Mouse (Mus musculus) stomach, embryonic 14.5 days (tissue): Measurements from ENCODE around the gene Fkbp15. TPM values are rescaled to one million over a fixed set of nuclear protein-coding genes. Genes with fewer than 3 reads are reported as not detected.
A peak's percentile ranks its signal among the peaks of the same experiment; 100 is the strongest.

Experiments
- ATAC-seq: fragments of 200-750 bp; cut with Nextera tagmentation; 2 replicates; pipeline ENCODE4 v1.8.0; 2017; ENCODE audit warnings: low read depth, moderate TSS enrichment; ENCODE audit not compliant: insufficient number of reproducible peaks, insufficient read depth, low FRiP score
- H3K27ac ChIP-seq: fragments of 300-500 bp; sonication (generic); 2 replicates; pipeline ENCODE4 v1.5.1; 2014; ENCODE audit warnings: mild to moderate bottlenecking, low read length, moderate library complexity, mixed read lengths
- H3K27me3 ChIP-seq: fragments of 300-500 bp; sonication (generic); 2 replicates; pipeline ENCODE4 v1.6.1; 2014; ENCODE audit warnings: low read length, control low read depth, mixed read lengths; ENCODE audit not compliant: control insufficient read depth, insufficient read depth
- H3K36me3 ChIP-seq: fragments of 300-500 bp; sonication (generic); 2 replicates; pipeline ENCODE4 v1.6.1; 2014; ENCODE audit warnings: mild to moderate bottlenecking, control low read depth, low read length, moderate library complexity, mixed read lengths; ENCODE audit not compliant: control insufficient read depth, insufficient read depth
- H3K4me1 ChIP-seq: fragments of 300-500 bp; sonication (generic); 2 replicates; pipeline ENCODE4 v1.6.1; 2014; ENCODE audit warnings: low read length, control low read depth, mixed read lengths; ENCODE audit not compliant: control insufficient read depth, insufficient read depth
- H3K4me2 ChIP-seq: fragments of 300-500 bp; sonication (generic); replicated peaks from 2 replicates; pipeline ENCODE4 v1.6.1; 2014; ENCODE audit warnings: low read depth, low read length, control low read depth
- H3K4me3 ChIP-seq: fragments of 300-500 bp; sonication (generic); 2 replicates; pipeline ENCODE4 v1.5.1; 2014; ENCODE audit warnings: low read depth, low read length, control low read depth
- H3K9ac ChIP-seq: fragments of 300-500 bp; sonication (generic); replicated peaks from 2 replicates; pipeline ENCODE4 v1.6.1; 2014; ENCODE audit warnings: low read depth, mild to moderate bottlenecking, control low read depth, low read length, moderate library complexity, mixed read lengths
- H3K9me3 ChIP-seq: fragments of 300-500 bp; sonication (generic); 2 replicates; pipeline ENCODE4 v1.6.1; 2016; ENCODE audit warnings: low read depth, low read length, control low read depth; ENCODE audit not compliant: control insufficient read depth
- WGBS: fragments of 180-500 bp; shearing (Covaris S2); extraction: QIAGEN DNeasy Blood & Tissue Kit; methylation state at CpG from one replicate; pipeline ENCODE4 v1.1.7; 2014; 5-methylcytosine and 5-hydroxymethylcytosine counted together
- polyA plus RNA-seq: library from polyadenylated mRNA; unstranded; fragments of >200 nt; fragmentation: Nextera tagmentation; extraction: Ambion mirVana; gene quantifications from 2 replicates; pipeline ENCODE4 v1.2.1, GENCODE M21; 2014

Gene Fkbp15
- polyA plus RNA-seq, 1 experiment from 2014 or later, result 28.6 TPM

- no peak for ATAC-seq
- H3K9ac ChIP-seq, result no peak overlapping the region
- no peak overlapping the region for H3K4me2 ChIP-seq
- H3K27me3 ChIP-seq, result no peaks in the 10 kb centered on the region
- no peak overlapping the region for H3K4me3 ChIP-seq
- 63% methylated on average over 4 of the region's 4 CpGs for WGBS
- no peaks in the 10 kb centered on the region for H3K36me3 ChIP-seq
- no peaks in the 10 kb centered on the region for H3K9me3 ChIP-seq
- no peak overlapping the region for H3K27ac ChIP-seq
- peaks cover 6% of the 10 kb centered on the region for H3K4me1 ChIP-seq
Observed at GRCm38 (mm10) chr4:62366291-62366690, 5.9 kb upstream of the Fkbp15 start.

GRCm38 (mm10) chr4:62364299-62364698 is 4.0 kb upstream of the Fkbp15 start:
- no peak overlapping the region for H3K27ac ChIP-seq
- H3K36me3 ChIP-seq, result no peaks in the 10 kb centered on the region
- no peaks in the 10 kb centered on the region for H3K9me3 ChIP-seq
- H3K4me1 ChIP-seq, result peaks cover 10% of the 10 kb centered on the region
- H3K4me2 ChIP-seq, result no peak overlapping the region
- no peak for ATAC-seq
- H3K4me3 ChIP-seq, result no peak overlapping the region
- WGBS, result 57% methylated on average over 8 of the region's 8 CpGs
- H3K9ac ChIP-seq, result no peak overlapping the region
- no peaks in the 10 kb centered on the region for H3K27me3 ChIP-seq

GRCm38 (mm10) chr4:62362437-62362836 is 2.1 kb upstream of the Fkbp15 start:
- H3K36me3 ChIP-seq, result no peaks in the 10 kb centered on the region
- no peak overlapping the region for H3K4me3 ChIP-seq
- no peak for ATAC-seq
- no peak overlapping the region for H3K4me2 ChIP-seq
- H3K9ac ChIP-seq, result no peak overlapping the region
- H3K9me3 ChIP-seq, result no peaks in the 10 kb centered on the region
- H3K27ac ChIP-seq, result no peak overlapping the region
- WGBS, result 63% methylated on average over 2 of the region's 2 CpGs
- H3K4me1 ChIP-seq, result peaks cover 13% of the 10 kb centered on the region
- no peaks in the 10 kb centered on the region for H3K27me3 ChIP-seq

GRCm38 (mm10) chr4:62361997-62362396 is 1.6 kb upstream of the Fkbp15 start:
- H3K9me3 ChIP-seq, result no peaks in the 10 kb centered on the region
- peaks cover 13% of the 10 kb centered on the region for H3K4me1 ChIP-seq
- WGBS, result 78% methylated on average over 1 of the region's 1 CpGs
- no peak for ATAC-seq
- H3K9ac ChIP-seq, result no peak overlapping the region
- no peak overlapping the region for H3K27ac ChIP-seq
- H3K4me3 ChIP-seq, result peak overlapping the region; percentile 51; the same call in 1 of the 2 replicates
- H3K27me3 ChIP-seq, result no peaks in the 10 kb centered on the region
- H3K36me3 ChIP-seq, result no peaks in the 10 kb centered on the region
- peak overlapping the region; percentile 50 for H3K4me2 ChIP-seq

GRCm38 (mm10) chr4:62361571-62361970 is 1.2 kb upstream of the Fkbp15 start:
- Histone ChIP-seq H3K9me3 (no peaks in the 10 kb centered on the region), H3K4me2 (peak overlapping the region; percentile 50), H3K9ac (peak overlapping the region; percentile 79), H3K36me3 (no peaks in the 10 kb centered on the region), H3K27ac (no peak overlapping the region), H3K4me3 (peak overlapping the region; percentile 51), H3K4me1 (peaks cover 13% of the 10 kb centered on the region), H3K27me3 (no peaks in the 10 kb centered on the region)
- no peak for ATAC-seq
- WGBS, result 38% methylated on average over 6 of the region's 6 CpGs

GRCm38 (mm10) chr4:62360805-62361455 is 582 bp upstream of the Fkbp15 start:
- H3K4me3 ChIP-seq, result peak overlapping the region; percentile 51
- WGBS, result 1% methylated on average over 22 of the region's 22 CpGs

GRCm38 (mm10) chr4:62359256-62359775 is 1.0 kb downstream of the Fkbp15 start:
- Histone ChIP-seq H3K9me3 (no peaks in the 10 kb centered on the region), H3K4me3 (peak overlapping the region; percentile 51), H3K9ac (peak overlapping the region; percentile 54), H3K36me3 (no peaks in the 10 kb centered on the region), H3K4me2 (peak overlapping the region; percentile 55), H3K27me3 (no peaks in the 10 kb centered on the region), H3K4me1 (peaks cover 11% of the 10 kb centered on the region), H3K27ac (no peak overlapping the region)
- 39% methylated on average over 7 of the region's 7 CpGs for WGBS
- ATAC-seq, result no peak

More at GRCm38 (mm10) chr4:62360805-62361455, 582 bp upstream of the Fkbp15 start:
- Histone ChIP-seq H3K9me3 (no peaks in the 10 kb centered on the region), H3K9ac (peak overlapping the region; percentile 79), H3K36me3 (no peaks in the 10 kb centered on the region), H3K27ac (peak overlapping the region; percentile 58), H3K4me2 (peak overlapping the region; percentile 50), H3K4me1 (peaks cover 13% of the 10 kb centered on the region), H3K27me3 (no peaks in the 10 kb centered on the region)
- peak; percentile 56 for ATAC-seq

- H3K4me2 ChIP-seq, result no peak overlapping the region
- peaks cover 11% of the 10 kb centered on the region for H3K4me1 ChIP-seq
- no peak overlapping the region for H3K9ac ChIP-seq
- no peak overlapping the region for H3K4me3 ChIP-seq
- 80% methylated on average over 1 of the region's 1 CpGs for WGBS
- no peaks in the 10 kb centered on the region for H3K27me3 ChIP-seq
- H3K9me3 ChIP-seq, result no peaks in the 10 kb centered on the region
- no peak for ATAC-seq
- H3K36me3 ChIP-seq, result no peaks in the 10 kb centered on the region
- H3K27ac ChIP-seq, result no peak overlapping the region
Observed at GRCm38 (mm10) chr4:62357631-62358148, 2.7 kb downstream of the Fkbp15 start.
